Mouse (Mus musculus) small intestine, adult 2 months (tissue): Measurements from ENCODE around the gene Cd109.

ENCODE experiments used
- CTCF ChIP-seq: fragments of 200-500 bp; IDR thresholded peaks from 2 replicates; pipeline ENCODE4 v1.5.1; 2012; ENCODE audit warnings: low read depth, mild to moderate bottlenecking, control low read depth, inconsistent platforms, low read length, moderate library complexity, mixed read lengths; ENCODE audit not compliant: insufficient replicate concordance, insufficient read length; ENCODE audit errors: extremely low read depth
- POLR2A ChIP-seq: fragments of 200-500 bp; IDR thresholded peaks from 2 replicates; pipeline ENCODE4 v1.6.1; 2012; ENCODE audit warnings: low read depth, mild to moderate bottlenecking, control low read depth, inconsistent platforms, low read length, moderate library complexity

GRCm38 (mm10) chr9:78615401-78616021 lies at the start of gene Cd109:
- no peak for TF ChIP-seq CTCF
- no peak for TF ChIP-seq POLR2A
